Mouse (Mus musculus) cerebellum, postnatal 36 days (tissue): ENCODE measurements around the gene Pfdn5.
A peak's percentile ranks its signal among the peaks of the same experiment; 100 is the strongest.
"Not testable (repeated sequence)": the region's sequence is repeated elsewhere in the genome, so short reads cannot be mapped to it uniquely, and the experiment has no call there.

ENCODE experiments used
- DNase-seq, 2 experiments: peaks; one replicate each; pipeline ENCODE4 v3.0.0; 2021 to 2022; ENCODE audit warnings: mixed read lengths in 2 of 2

The Pfdn5 gene

GRCm38 (mm10) chr15:102335925-102336324 lies 10.0 kb downstream of the Pfdn5 start:
- DNase-seq: not testable (repeated sequence)

GRCm38 (mm10) chr15:102336946-102337345 lies 11.0 kb downstream of the Pfdn5 start:
- no peak for DNase-seq

GRCm38 (mm10) chr15:102339612-102340011 lies 13.7 kb downstream of the Pfdn5 start:
- DNase-seq: no peak

DNA sequence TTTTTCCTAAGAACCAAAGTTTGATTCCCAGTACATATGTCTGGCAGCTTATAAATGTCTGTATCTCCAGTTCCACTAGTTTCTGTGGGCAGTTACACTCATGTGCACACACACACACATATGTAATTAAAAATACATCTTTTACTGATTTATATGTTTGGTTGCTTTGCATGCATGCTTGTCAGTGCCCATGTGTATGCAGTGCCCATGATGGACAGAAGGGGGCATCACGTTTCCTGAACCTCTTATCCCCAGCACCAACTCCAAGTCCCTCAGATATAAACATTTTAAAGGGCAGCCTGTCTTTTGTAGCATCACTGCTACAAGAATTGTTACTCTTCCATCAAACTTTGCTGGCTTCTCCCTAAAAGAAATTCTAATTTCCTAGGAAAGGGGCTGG lies 15.7 kb downstream of the Pfdn5 start:
- DNase-seq: peak; percentile 31

- DNase-seq: no peak
Observed at GRCm38 (mm10) chr15:102344490-102344889, 18.6 kb downstream of the Pfdn5 start.

GRCm38 (mm10) chr15:102346444-102346843 lies 20.5 kb downstream of the Pfdn5 start:
- no peak for DNase-seq

DNA sequence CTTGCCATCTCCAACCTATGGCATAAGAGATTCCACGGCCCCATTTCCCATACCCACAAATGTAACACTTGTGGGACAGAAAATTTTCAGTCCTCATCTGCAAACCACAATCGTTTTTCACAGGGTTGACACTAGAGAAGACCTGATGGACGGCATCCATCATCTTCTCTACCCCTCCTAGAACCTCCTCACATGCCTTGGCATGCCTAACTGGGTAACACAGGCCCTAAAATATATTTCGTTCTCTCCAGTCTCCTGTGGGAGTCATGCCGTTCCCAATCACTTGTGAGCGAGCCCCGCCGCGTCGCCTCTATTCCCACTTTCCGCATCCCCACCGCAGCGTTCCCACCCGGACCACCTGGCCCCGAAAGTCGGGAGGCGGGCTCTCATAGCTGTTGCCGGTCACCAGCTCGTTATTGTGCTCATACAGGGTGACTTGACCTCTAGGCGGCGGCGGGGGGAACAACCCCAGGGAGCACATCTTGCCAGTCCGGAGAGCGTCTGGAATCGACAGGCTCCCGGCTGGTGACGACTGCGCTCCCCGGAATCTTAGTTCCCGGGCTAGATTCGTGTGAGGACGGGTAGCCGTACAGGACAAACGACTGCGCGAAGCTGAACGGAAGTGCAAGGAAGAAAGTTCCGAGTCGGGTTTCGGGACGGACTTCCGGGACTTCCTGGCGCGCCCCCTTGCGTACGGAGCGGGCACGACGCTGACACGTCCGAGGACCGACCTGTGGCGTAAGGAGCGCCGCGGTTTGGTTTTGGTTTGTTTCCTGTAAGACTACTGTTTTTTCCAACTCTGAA lies 24.4 kb downstream of the Pfdn5 start, which contains the start of gene Aaas:
Gene Aaas (minus strand): TSS at position 634 of the 804 bp plus-strand sequence.
- peak; percentile 96 to 97 for DNase-seq

- no peak for DNase-seq
Observed at GRCm38 (mm10) chr15:102350942-102351291, 25.0 kb downstream of the Pfdn5 start.

DNA sequence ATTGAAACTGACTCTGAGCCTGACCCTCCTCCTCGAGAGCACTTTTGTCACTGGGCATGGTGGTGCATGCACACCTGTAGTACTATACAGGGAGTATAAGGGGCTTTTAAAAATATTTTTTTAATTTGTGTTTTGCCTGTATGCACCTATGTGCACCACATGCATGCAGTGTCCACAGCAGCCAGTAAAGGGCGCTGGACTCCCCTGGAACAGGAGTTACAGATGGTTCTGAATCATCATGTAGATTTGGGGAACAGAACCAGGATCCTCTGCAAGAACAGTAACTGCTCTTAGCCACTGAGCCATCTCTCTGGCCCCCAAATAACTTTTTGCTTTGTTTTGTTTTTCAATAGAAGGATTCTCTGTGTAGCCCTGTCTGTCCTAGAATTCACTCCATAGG lies 26.3 kb downstream of the Pfdn5 start:
- DNase-seq: no peak

DNA sequence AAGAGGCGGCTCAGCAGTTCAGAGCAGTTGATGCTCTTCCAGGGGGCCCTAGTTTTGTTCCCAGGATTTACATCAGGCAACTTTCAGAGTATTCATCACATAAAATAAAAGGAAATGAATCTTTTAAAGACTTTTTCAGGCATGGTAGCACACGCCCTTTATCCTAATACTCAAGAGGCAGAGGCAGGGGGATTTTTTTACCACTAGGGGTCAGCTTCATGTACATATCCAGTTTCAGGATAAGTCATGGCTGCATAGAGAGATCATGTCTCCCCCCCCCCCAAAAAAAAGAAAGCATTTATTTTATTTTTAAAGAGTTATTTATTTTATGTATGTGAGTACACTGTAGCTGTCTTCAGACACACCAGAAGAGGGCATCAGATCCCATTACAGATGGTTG lies 28.1 kb downstream of the Pfdn5 start:
- no peak for DNase-seq

DNA sequence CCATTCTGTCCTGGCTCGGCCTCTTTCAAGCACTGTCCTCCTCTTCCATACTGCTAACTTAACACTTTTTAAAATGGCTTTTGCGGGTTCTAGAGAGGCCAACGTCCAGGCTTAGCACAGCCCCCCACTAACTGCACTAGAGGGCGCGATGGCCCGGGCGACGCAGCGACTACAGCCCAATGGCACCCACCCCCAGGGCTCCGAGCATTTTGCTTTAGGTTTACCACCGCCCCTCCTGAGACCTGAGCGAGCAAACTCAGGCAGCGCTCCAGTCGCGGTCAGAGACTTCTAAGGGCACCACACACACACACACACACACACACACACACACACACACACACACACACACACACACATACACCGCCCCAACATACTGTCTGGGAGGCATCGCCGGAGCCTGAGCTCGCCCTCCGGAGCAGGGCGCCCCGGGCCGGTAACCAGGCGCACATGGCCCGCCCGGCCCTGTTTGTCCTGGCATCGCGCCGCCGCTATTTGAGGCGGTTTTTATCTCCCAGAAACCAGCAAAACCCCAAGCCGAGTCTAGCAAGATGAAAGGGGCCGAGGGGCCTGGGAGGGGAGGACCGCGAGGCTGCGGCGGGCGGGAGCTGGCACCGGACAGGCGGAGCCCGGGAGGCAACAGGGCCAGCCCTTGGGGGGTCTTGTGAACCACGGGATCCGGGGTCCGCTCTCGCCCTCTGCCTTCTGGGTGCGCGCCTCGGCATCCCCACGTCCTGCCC lies 29.4 kb downstream of the Pfdn5 start:
- peak; percentile 28 to 32 for DNase-seq

DNA sequence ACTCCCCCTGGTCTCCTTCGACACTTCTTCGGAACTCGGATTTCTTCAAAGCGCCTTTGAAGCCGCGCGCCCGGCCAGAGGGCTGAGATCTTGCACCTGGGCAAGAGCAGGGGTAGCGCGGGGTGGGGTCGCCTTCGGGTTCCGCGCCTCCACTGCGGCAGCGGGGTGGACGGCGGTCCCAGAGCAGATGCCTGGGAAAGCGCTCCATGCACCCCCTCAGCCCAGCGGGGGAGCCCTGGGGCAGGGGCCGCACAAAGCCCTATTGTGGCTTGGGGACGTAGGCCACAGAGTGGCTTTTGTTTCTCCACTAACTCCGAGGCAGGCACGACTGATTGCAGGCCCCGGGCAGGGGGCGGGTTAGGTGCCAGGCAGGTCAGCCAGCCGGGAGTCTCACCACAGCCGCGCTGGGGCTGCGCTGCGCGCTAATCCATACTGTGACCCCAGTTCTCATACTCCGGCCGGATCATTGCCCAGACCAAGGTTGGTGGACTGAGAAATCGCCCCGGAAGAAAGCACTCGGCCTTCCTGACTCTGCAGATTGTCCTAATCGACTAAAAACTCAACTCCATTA lies 30.0 kb downstream of the Pfdn5 start:
- DNase-seq: peak; percentile 17 to 33

DNA sequence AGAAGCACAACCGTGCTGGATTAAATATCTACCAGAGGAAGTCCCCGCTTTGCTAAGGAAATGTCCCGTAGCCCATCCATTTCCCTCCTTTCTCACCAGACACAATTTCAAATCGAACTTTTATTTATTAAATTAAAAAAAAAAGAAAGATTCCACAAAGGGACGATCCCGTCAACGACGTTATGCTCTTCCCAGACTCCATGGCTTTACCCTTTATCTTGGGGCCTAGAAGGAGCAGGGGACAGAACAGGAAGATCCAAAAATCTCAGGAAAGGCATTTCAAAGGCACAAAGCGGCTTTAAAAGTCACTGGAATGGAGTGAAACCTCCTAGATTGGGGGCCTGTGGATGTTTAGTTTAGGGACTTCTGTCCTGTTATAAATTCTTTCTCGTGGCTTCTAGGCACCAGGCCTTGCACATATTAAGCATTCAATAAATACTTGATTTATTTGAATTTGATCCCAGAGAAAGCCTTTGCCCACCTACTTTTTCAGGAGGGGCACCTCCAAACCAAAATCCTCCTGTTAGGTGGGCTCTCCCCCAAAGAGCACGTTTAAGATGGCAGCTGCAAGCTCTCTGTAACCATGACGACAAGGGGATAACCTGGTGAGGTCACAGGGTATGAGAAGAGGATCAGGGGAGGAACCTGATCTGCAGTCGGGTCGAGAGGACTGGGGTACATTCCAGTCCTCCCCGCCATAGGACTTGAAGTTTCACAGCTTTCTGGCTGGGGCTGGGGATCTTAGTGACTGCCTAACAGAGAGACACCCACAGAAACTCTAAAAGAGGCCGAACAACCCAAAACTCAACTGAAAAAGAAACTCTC lies 30.8 kb downstream of the Pfdn5 start:
- DNase-seq: no peak

GRCm38 (mm10) chr15:102358126-102358525 lies 32.2 kb downstream of the Pfdn5 start:
- DNase-seq: no peak

- DNase-seq: no peak
Observed at GRCm38 (mm10) chr15:102358834-102359233, 32.9 kb downstream of the Pfdn5 start.

GRCm38 (mm10) chr15:102362648-102363047 lies 36.7 kb downstream of the Pfdn5 start:
- DNase-seq: no peak

DNA sequence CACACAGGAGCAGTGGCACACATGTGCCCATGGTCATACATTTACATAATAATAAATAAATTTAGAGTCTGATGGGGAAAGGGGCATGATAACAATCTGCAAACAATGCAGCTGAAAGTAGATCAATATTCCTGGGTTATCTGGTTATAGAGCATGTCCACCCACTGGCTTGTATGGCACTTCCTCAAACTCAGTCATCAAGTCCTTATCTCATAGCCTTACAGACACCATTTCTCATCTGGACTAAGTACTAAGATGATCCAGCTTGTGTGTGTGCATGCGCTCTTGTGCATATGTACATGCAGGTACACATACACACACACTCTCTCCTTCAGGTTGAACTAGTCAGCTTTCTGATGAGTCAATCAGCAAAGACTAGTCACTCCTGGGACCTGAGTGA lies 38.8 kb downstream of the Pfdn5 start:
- DNase-seq: no peak

GRCm38 (mm10) chr15:102366238-102366637 lies 40.3 kb downstream of the Pfdn5 start:
- no peak for DNase-seq

- DNase-seq: no peak
Observed at GRCm38 (mm10) chr15:102366733-102367344, 40.9 kb downstream of the Pfdn5 start, which contains the start of gene Sp7. Gene Sp7 (minus strand): TSS chr15:102367182.

DNA sequence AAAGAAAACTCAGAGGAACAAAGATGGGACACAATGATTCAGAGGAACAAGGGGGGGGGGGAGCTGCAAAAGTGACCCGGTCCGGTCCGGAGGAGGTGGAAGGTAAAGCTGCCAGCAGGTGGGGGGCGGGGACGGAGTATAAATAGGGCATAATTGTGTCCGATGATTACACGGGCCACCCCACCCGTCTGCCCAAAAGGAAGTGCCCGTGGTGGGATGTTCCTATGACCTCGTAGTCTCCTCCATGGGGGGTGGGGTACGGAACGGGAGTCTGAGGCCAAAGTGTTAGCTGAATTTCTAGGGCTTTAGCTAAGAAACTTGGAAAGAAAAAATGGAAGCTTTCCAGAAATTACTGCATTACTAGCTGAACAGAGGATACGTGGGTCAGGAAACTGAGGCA lies 44.1 kb downstream of the Pfdn5 start:
- no peak for DNase-seq

DNA sequence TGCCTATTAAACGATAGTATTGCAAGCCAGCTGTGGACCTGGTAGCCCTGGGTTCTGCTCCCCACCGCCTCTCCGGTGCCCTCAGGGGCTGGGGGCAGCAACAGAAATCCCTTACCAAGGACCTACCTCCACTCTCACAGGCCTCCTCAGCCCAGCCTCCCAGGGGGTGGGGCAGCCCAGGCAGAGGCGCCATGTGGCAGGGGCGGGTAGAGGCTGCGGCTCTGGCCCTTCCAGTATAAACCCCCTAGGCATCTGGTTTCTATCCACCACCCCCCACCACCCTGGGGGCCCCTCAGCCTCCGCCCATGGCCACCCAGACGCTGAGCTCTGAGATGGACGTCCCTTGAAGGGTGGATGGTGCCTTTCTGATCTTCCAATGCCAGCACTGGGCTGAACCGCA lies 44.8 kb downstream of the Pfdn5 start:
- no peak for DNase-seq

DNA sequence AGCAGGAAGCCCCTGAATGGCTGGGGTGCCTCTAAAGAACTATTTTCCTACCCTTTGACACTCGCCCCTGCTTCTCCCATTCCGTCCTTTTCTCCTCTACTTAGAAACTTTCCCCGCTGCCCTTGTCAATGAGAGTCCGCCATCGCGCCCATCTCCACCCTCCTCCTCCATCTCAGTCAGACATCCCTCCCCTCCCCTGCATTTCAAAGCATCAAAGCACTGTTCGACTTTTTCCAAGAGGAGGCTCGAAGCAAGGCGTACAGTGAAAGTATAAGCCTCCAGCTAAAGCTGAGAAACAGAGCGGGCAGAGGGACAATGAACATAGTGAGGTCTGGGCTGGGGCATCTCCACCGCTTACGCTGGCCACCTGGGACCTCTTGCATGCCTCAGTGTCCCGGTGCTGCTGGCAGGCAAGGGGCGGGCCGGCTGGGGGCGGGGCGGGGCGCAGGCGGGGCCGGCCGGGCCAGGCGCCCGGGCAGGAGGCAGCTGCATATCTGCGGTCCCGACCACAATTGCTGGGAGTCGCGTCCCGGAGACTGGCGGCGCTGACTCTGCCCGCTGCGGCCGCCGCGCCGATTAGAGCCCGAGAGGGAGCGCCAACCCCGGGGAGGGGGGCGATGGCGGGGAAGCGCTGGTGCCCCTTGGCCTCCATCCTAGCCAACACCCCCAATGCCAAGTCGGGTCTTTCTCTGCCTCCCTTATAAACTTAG lies 50.7 kb downstream of the Pfdn5 start:
- DNase-seq: peak; percentile 16 to 31
